Mouse (Mus musculus) embryo, embryonic 11 days (tissue): ENCODE results near the gene Nrg4.

Experiments used
- DNase-seq: peaks from one replicate; pipeline ENCODE4 v3.0.0-alpha.2; 2015

The Nrg4 gene

DNA sequence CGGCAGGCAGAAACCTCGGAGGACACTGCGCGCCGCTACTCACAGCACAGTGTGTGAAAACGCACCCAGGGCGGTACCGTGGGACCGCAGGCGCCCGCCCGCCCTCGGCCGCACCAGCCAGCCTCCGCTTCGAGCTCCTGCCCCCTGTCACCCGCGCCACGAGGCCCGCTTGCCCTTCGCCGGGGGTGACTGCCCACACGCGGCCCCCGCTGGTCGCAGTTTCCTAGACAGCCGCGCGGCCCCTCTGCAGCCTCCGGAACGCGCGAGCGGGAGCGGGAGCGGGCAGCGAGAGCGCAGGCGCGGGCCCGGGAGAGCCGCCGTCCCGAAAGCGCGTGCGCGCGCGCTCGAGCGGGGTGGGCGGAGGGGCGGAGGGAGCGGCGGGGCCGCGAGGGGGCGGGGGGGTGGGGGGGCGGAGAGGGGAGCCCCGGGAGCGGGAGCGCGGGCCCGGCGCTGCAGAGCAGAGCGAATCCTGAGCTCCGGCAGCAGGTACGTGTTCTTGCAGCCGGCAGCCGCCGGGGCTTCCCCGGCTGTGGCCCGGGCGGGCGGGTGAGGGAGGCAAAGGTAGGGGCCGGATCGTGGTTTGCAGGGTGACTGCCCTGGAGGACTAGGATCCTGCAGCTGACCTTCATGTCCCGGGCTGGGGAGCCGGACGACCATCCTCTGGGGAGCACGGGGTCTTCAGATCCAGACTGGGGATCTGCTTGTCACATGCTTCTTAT lies at the start of gene Nrg4, which contains the start of gene Tmem266:
Gene Nrg4 (minus strand): TSS at position 330 of the 719 bp plus-strand sequence.
Gene Tmem266 (plus strand): TSS at position 399 of the 719 bp plus-strand sequence.
- peak; percentile 94 for DNase-seq

DNA sequence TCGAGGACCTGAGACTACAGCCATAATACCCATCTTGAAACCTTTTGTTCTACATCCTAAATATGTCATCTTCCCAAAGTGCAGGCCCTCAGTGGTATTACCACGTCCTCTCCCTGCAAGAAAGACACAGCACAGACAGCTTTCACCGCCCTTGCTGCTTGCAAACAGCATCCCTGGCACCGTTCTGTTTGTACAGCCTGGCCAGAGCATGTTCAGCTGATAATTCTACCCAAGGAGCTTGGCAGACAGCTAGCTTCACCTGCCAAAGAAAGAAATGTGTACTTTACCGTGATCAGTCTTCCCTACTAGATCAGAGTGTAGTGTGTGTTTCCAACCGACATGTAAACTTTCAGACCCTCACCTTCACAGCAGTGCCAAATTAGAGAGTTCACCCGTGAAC lies 45.3 kb upstream of the Nrg4 start:
- DNase-seq: no peak

DNA sequence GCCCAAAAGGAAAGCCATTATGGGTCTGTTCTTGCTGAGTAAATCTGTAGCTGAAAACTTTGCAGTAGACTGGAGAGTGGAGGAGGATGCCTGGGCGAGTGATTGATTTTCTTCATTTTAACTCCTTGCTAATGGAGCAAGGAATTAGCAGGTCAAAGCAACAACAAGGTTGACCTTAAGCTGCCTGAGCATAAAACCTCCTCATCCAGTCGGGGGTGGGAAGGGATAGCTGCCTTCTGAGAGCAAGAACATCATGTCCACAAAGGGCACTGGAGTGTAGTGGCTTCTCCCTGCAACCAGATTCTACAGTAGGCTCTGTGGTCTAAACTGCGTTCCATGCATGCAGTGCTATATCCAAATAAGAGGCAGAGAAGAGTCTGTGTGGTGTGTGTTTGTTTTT lies 41.4 kb upstream of the Nrg4 start:
- no peak for DNase-seq

DNA sequence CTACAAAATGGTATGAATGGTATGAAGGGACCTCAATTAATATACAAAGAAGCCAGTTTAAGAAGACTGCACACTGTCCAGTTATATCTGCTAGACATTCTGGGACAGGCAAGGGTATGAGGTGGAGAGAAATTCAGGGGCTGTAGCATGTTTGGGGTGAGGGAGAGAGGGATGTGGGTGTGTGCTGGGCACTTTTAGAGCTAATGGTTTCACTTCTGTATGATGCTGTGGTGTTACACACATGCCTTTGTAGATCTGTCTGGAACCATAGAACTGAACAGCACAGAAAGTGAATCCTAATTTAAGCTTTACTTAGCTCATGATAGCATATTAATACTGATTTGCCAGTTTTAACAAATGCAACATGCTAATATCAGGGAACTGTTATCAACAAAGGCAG lies 37.1 kb upstream of the Nrg4 start:
- DNase-seq: no peak

GRCm38 (mm10) chr9:55361969-55362368 lies 35.3 kb upstream of the Nrg4 start:
- DNase-seq: no peak

GRCm38 (mm10) chr9:55360861-55361260 lies 34.2 kb upstream of the Nrg4 start:
- no peak for DNase-seq

- no peak for DNase-seq
Measured at GRCm38 (mm10) chr9:55360372-55360771, 33.7 kb upstream of the Nrg4 start.

DNA sequence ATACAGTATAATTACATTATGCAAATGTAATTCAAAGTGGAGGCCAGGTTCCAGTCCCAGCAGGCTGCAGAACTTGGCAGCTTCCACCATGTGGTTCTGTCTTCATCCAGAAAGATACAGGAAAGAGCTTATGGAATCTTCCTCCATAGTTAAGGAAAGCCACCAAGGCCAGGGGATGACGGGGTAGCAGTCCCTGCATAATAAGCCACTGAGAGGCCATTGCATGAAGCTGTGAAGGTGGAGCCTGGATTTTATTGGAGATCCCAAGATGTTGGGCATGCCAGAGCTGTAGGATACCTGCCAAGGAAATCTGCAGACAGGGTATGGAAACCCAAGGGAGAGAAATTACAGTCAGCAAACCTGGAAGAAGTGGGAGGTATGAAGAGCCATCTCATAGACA lies 30.5 kb upstream of the Nrg4 start:
- DNase-seq: no peak

DNA sequence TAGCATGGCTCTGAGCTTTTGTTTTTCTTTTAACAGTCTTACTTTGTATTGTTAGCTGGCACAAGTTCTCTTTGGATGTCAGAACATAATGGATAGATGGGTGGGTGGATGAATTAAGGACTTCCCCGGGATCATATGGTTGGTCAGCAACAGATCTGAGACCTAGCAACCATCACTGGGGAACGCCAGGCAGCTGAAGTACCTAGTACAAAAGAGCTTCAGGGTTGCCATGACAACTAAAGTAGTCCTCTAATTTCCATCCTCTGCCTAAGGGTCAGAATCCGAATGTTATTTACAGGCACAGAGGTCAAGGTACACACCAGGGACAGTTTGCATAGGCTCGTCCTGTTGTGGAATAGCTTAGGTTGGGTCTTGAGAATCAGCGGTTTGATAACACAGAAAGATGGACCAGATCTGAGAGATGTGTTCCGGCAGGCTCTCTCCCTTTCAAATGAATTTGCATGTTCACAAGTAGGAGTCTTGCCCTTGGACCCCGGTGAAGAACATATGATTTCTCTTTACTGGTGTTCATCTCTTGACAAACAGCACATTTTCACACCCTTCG lies 28.7 kb upstream of the Nrg4 start:
- DNase-seq: peak; percentile 74

DNA sequence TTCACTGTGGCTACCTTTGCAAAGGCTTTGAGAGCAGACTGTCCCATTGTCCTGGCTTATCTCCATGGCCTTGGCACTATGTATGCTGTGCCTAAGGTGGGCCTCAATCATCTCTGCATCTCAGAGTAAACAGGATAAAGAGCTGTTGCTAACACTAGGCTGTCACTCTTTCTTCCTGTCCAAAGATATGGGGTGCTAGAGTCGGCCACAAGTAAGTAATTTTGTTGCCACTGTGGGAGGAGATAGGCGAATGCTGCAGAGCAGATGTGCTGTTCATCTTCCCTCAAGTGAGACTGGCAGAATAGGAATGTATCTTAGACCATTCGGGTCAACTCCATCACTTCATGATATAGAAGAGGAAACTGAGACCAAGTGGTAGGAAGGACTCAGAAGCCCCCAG lies 28.0 kb upstream of the Nrg4 start:
- DNase-seq: no peak

- DNase-seq: no peak
Measured at GRCm38 (mm10) chr9:55348664-55349063, 22.0 kb upstream of the Nrg4 start.

DNA sequence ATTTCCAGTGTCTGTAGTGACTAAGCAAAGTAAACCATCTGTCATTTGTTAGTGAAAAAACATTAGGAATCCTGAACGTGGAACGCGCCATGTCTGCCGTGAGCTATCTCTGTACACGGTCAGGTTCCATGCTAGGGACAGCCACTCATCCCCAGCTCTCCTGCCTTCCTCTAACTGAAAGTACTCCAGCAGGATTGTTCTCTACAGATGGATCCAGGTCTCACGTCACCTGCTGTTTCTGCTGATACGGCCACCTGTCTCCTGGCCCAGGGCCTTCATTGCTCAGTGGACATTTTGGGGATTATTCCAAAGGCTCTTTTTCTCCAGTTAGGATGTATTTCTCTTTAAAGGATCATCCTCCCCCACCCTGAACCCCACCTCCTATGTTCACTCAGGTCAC lies 18.7 kb upstream of the Nrg4 start:
- DNase-seq: no peak

- no peak for DNase-seq
Measured at GRCm38 (mm10) chr9:55344165-55344564, 17.5 kb upstream of the Nrg4 start.

DNA sequence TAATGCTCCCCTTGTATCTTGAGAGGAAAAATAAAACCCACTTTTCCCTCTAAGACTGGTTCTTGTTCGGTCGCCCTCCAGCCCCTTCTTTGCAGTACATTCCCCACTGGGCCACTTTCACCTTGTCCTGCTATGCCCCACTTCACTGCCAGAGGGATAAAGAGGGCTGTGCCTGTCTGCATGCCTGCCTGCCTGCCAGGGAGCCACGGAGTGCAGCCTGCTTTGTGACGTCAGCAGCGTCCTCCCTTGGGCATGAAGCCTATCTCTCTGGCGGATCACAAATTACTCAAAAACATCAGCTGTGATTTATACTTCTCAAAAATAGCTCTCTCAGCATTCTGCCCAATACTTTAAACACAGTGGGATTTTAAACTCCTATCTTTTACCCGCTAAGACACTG lies 6.3 kb upstream of the Nrg4 start:
- peak; percentile 22 for DNase-seq

DNA sequence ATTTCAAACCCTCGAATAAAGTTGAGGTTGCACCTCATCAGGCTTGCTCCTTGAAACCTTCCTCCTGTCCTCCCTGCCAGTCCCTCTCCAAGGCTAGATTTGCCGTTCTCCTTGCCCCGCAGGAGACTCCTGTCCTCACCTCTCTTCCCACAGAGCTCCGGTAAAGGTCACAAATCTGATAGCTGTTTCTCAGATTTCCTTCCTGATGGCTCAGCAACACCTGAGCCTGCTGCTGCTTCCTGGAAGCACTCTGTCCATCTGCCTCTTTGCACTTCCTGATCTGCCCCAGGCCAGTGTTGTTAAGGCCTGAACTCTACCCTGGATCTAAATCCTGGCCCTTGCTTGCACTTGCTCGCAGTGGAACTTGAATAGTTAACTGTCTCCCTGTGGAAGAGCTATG lies 5.8 kb upstream of the Nrg4 start:
- no peak for DNase-seq

GRCm38 (mm10) chr9:55329401-55329800 lies 2.8 kb upstream of the Nrg4 start:
- no peak for DNase-seq

DNA sequence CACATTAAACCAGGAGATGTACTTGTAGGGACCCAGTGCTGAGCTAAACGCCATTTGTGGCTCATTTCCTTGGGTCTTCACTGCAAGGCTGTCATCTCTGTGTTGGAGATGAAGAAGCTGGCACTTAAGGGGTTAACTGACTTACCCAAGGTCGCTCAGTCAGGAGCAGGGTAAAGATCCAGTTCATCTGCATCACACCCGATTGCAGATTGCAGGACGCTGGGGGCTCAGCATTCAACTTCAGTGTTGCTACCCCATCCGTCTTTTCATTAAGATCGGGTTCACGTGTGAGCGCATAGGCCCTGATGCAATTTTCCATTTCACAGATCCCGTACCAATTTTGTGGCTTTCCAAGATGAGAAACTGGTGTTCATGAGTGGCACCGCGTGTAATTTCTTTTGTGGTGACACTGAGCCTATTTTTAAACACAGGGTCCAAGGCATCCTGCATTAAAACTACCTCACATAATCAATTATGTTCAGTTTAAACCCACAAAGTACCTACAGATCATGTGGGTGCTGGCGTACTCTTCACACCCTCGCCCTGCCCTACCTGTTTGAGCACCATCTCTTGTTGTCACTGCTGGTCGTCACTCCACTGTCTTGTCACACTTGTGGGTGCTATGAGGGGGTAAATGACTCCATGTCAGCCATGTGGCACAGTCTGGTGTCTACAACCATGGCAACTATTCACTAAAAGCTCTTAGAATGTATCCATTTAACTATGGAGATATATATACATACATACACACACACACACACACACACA lies 1.7 kb upstream of the Nrg4 start:
- peak; percentile 20 for DNase-seq

DNA sequence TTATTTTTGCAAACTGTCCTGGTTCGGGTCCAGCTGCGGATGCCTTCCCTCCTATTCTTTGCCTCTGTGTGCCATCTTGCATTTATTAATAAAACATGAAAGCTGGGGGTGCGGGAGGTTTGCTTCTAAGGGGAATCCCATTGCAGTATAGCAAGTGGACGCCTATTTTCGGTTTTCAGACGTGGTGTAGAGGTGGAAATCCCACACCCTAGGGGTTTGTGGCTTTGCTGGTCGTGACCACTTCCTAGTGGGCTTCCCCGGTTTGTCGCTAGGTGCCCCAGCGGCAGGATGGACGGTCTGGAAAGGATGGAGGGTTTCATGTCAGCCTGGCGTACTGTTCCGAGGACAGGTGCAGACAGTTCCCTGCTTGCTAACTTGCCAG lies 581 bp upstream of the Nrg4 start:
- peak; percentile 48 for DNase-seq

DNA sequence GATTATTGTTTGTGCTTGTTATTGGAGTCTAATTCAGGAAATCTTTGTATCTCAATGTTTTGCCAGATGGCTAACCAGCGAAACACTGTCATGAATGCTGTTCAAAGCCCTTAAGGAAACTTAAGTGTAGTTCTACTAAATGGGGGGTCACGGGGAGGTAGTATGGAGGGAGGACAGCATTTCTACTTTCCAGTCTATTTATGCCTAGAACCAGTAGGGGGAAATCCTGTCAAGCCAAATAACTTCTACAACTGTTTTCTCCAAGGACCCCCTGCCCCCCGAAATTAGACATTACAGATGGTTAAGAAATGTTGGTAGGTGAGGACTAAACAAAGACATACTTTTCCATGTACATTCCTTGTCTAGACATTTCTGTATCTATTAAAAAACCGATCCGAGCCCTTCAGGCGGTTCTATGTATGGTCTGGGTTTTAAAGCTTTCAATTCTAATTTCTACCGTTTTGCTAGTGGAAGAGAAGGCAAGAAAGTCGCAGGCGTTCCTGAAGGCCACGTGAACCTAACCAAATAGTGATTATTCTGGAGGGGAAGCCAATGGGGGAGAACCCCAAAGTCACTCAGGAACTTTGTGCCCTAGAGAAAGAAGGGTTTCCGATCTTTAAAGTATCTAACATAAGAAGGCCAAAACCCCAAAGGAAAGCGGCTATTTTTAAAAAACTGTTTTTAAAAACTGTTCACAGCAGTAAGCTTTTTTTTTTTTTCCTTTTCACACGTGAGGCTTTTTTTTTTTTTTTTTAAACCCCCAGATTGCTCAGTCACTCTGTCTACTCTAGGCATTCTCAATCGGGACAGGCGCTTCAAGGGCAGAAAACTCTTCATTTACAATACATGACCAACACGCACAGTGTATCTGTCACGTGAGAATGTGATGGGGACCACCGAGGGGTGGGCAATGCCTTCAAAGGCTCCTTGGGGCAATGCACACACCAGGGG lies 805 bp downstream of the Nrg4 start:
- DNase-seq: peak; percentile 21

DNA sequence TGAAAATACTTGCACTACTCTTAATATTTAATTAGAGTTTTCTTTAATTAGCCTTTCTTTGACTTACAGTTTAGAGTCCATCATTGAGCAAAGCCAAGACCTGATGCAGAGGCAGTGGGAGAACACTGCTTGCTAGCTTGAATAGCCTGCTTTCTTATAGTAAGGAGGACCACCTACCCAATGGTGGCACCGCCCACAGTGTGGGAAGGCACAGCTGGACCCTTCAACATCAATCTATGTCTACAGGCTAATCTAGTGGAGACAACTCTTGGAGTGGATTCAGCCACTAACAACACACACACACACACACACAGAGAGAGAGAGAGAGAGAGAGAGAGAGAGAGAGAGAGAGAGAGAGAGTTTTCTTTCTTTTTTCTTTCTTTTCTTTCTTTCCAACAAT lies 1.6 kb downstream of the Nrg4 start:
- peak; percentile 30 for DNase-seq

DNA sequence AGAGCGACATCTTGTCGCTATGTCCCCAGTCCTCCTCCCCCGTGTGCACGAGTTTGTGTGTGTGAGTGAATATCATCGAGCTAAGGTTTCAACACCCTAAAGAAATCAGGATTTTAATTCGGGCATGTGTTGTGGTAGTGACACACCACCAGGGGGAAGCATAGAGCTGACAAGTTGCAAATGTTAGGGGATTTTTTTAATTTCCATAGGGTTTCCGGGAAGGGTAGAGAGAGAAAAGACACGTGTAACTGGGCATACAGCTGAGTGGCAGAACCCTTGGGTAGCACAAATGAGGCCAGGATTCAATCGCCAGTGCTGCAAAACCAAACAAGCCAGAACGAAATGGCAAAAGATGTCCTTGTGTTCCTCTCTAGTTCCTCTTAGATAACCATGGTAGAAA lies 2.1 kb downstream of the Nrg4 start:
- no peak for DNase-seq

DNA sequence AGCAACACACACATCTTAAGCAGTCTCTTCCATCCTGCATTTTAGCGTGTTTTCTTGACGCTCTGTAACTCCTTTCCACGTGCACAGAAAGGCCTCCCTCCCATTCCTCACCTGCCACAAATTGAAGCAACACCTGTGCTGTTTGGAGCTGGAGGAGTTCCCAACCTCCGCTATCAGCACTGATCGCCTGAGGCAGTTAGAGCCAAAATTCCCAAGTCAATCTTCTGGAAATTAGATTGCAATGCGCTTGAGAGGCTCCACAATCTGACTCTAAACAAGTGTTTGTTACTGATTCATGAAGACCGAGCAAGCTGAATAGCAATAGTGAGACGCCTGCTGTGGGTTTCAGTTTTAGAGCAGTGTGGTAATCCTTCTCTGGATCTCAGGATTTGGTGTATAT lies 2.6 kb downstream of the Nrg4 start:
- no peak for DNase-seq

GRCm38 (mm10) chr9:55322641-55323040 lies 4.0 kb downstream of the Nrg4 start:
- no peak for DNase-seq
